Mouse (Mus musculus): Measurements from ENCODE around the gene Polr3gl. TPM values are rescaled to one million over a fixed set of nuclear protein-coding genes. Genes with fewer than 3 reads are reported as not detected.

Polr3gl gene
- total RNA-seq, 2 experiments from 2014 or later: 37.6 to 37.8 TPM

DNA sequence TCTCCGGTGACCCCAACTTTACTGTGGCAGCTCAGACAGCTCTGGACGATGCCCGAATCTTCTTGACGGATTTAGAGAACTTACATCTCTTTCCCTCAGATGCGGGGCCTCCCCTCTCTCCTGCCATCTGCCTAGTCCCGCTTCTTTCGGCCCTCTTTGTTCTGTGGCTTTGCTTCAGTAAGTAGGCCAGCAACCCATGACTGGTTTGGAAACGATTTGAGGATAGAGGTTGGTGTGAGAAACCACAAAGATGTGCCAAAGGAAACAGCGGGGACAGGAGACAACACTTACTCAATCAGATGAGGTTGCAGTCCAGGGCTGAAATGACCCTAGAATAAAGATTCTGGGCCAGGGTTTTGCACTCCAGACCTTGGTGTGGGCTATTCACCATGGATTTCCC is 65.5 kb downstream of the Polr3gl start:
- DNase-seq (ENCODE audit: low spot score in 2 of 2): no peak

Other genes starting within 250 kb of the Polr3gl start
- gene BC107364, start 141.9 kb downstream of the Polr3gl start, total RNA-seq (2021): not detected
- gene Hfe2, start 69.0 kb downstream of the Polr3gl start, total RNA-seq (2021): 10 to 100 TPM in 1 of 2 experiments, 1 to 10 TPM in 1; 3.9 to 11.2 TPM
- 100 to 1,000 TPM; 980 to 992 TPM for gene Txnip, start 36.2 kb downstream of the Polr3gl start, total RNA-seq (2021)
- gene Gm16253, start 17.2 kb downstream of the Polr3gl start, total RNA-seq (2021): not detected
- 1 to 10 TPM in 1 of 2 experiments, under 1 TPM in 1; 0.59 to 1.5 TPM for gene Ankrd34a, start 2.5 kb upstream of the Polr3gl start, total RNA-seq (2021)
- 10 to 100 TPM; 66.3 to 69.1 TPM for gene Lix1l, start 7.0 kb upstream of the Polr3gl start, total RNA-seq (2021)
- 10 to 100 TPM; 84.0 to 93.4 TPM for gene Rbm8a, start 35.8 kb upstream of the Polr3gl start, total RNA-seq (2021)
- gene Pex11b, start 41.2 kb upstream of the Polr3gl start, total RNA-seq (2021): 10 to 100 TPM; 53.7 to 61.7 TPM
- gene Gm42957, start 41.3 kb upstream of the Polr3gl start, total RNA-seq (2021): under 1 TPM; 0.23 to 0.25 TPM
- gene Itga10, start 51.4 kb upstream of the Polr3gl start, total RNA-seq (2021): 1 to 10 TPM; 2.4 TPM
- gene Ankrd35, start 76.0 kb upstream of the Polr3gl start, total RNA-seq (2021): 1 to 10 TPM; 2.7 to 3.3 TPM
- gene Pias3, start 102.2 kb upstream of the Polr3gl start, total RNA-seq (2021): 10 to 100 TPM; 50.1 to 55.1 TPM
- gene Nudt17, start 114.4 kb upstream of the Polr3gl start, total RNA-seq (2021): 1 to 10 TPM; 2.7 to 3.6 TPM
- 10 to 100 TPM; 39.5 to 43.4 TPM for gene Polr3c, start 133.4 kb upstream of the Polr3gl start, total RNA-seq (2021)
- 10 to 100 TPM; 37.0 to 39.7 TPM for gene Rnf115, start 133.5 kb upstream of the Polr3gl start, total RNA-seq (2021)
- 10 to 100 TPM in 1 of 2 experiments, 1 to 10 TPM in 1; 7.2 to 40.4 TPM for gene Pdzk1, start 235.1 kb upstream of the Polr3gl start, total RNA-seq (2021)
- gene Cd160, start 235.2 kb upstream of the Polr3gl start, total RNA-seq (2021): under 1 TPM in 1 of 2 experiments, not detected in 1; 0.48 TPM